Mouse (Mus musculus) C2C12 (cell line): Measurements from ENCODE around the gene Cga. TPM values are rescaled to one million over a fixed set of nuclear protein-coding genes. Genes with fewer than 3 reads are reported as not detected.
"Not testable (repeated sequence)": the region's sequence is repeated elsewhere in the genome, so short reads cannot be mapped to it uniquely, and the experiment has no call there.

Experiments
- H3K27me3 ChIP-seq: one replicate; pipeline ENCODE4 v1.6.1; 2011; ENCODE audit not compliant: control insufficient read depth, insufficient read depth, insufficient read length
- H3K36me3 ChIP-seq: one replicate; pipeline ENCODE4 v1.6.1; 2011; ENCODE audit not compliant: control insufficient read depth, insufficient read depth
- H3K4me3 ChIP-seq: one replicate; pipeline ENCODE4 v1.5.1; 2011; ENCODE audit warnings: mild to moderate bottlenecking, control low read depth; ENCODE audit not compliant: poor library complexity, insufficient read depth, severe bottlenecking
- H3K79me2 ChIP-seq: one replicate; pipeline ENCODE4 v1.6.1; 2011; ENCODE audit not compliant: control insufficient read depth, insufficient read depth
- H3K79me3 ChIP-seq: one replicate; pipeline ENCODE4 v1.6.1; 2011; ENCODE audit warnings: low read depth, control low read depth
- H3ac ChIP-seq: one replicate; pipeline ENCODE3; 2011; ENCODE audit warnings: low read depth; ENCODE audit not compliant: control insufficient read depth, insufficient read length
- CEBPB ChIP-seq: IDR thresholded peaks from one replicate; pipeline ENCODE4 v1.6.1; 2011; ENCODE audit warnings: low read depth, mild to moderate bottlenecking, control low read depth, moderate library complexity
- CTCF ChIP-seq: IDR thresholded peaks from one replicate; pipeline ENCODE4 v1.5.1; 2011; ENCODE audit not compliant: control insufficient read depth, insufficient read depth, insufficient read length
- FOSL1 ChIP-seq: IDR thresholded peaks from one replicate; pipeline ENCODE4 v1.8.0; 2011; ENCODE audit warnings: mild to moderate bottlenecking, low read length; ENCODE audit not compliant: poor library complexity, insufficient read depth, severe bottlenecking
- MAX ChIP-seq: IDR thresholded peaks from one replicate; pipeline ENCODE4 v1.6.1; 2011; ENCODE audit warnings: mild to moderate bottlenecking, control low read depth
- MYOD1 ChIP-seq: IDR thresholded peaks from one replicate; pipeline ENCODE4 v1.6.1; 2011; ENCODE audit warnings: low read depth; ENCODE audit not compliant: control insufficient read depth, insufficient read length
- MYOG ChIP-seq: IDR thresholded peaks from one replicate; pipeline ENCODE4 v1.6.1; 2011; ENCODE audit not compliant: control insufficient read depth, insufficient read length; ENCODE audit errors: extremely low read depth
- USF1 ChIP-seq: IDR thresholded peaks from one replicate; pipeline ENCODE4 v1.6.1; 2011; ENCODE audit warnings: low read depth, mild to moderate bottlenecking, control low read depth, moderate library complexity
- polyA plus RNA-seq: library from polyadenylated mRNA; unstranded; fragments of >200 nt; fragmentation: generic; extraction: Trizol; gene quantifications from one replicate; pipeline ENCODE4 v1.2.1, GENCODE M21; 2012; ENCODE audit warnings: missing spikeins

Gene Cga
- polyA plus RNA-seq, 1 experiment, result not detected

- Histone ChIP-seq H3K79me3 (no peaks in the 10 kb centered on the region), H3K79me2 (no peaks in the 10 kb centered on the region), H3K4me3 (no peak overlapping the region), H3K36me3 (no peaks in the 10 kb centered on the region), H3ac (no peak overlapping the region), H3K27me3 (no peaks in the 10 kb centered on the region)
- TF ChIP-seq CTCF, result no peak
- no peak for TF ChIP-seq MAX
- no peak for TF ChIP-seq FOSL1
- no peak for TF ChIP-seq MYOG
- no peak for TF ChIP-seq CEBPB
- TF ChIP-seq MYOD1, result no peak
- TF ChIP-seq USF1, result no peak
Measured at GRCm38 (mm10) chr4:34898497-34898896, 4.9 kb downstream of the Cga start.

GRCm38 (mm10) chr4:34899322-34899721 lies 5.7 kb downstream of the Cga start:
- Histone ChIP-seq H3K36me3 (no peaks in the 10 kb centered on the region), H3ac (no peak overlapping the region), H3K4me3 (no peak overlapping the region), H3K27me3 (no peaks in the 10 kb centered on the region), H3K79me3 (no peaks in the 10 kb centered on the region), H3K79me2 (no peaks in the 10 kb centered on the region)
- TF ChIP-seq CTCF (no peak), MYOG (no peak), CEBPB (no peak), FOSL1 (no peak), MAX (no peak), MYOD1 (no peak), USF1 (no peak)

GRCm38 (mm10) chr4:34900155-34900554 lies 6.6 kb downstream of the Cga start:
- Histone ChIP-seq H3K27me3 (no peaks in the 10 kb centered on the region), H3K79me2 (no peaks in the 10 kb centered on the region), H3ac (no peak overlapping the region), H3K79me3 (no peaks in the 10 kb centered on the region), H3K36me3 (no peaks in the 10 kb centered on the region), H3K4me3 (no peak overlapping the region)
- TF ChIP-seq CEBPB (no peak), CTCF (no peak), MAX (no peak), FOSL1 (no peak), MYOD1 (no peak), MYOG (no peak), USF1 (no peak)

GRCm38 (mm10) chr4:34901166-34901565 lies 7.6 kb downstream of the Cga start:
- no peaks in the 10 kb centered on the region for H3K79me3 ChIP-seq
- TF ChIP-seq MYOD1 (no peak), CEBPB (no peak), MYOG (no peak), MAX (no peak)
- no peaks in the 10 kb centered on the region for H3K36me3 ChIP-seq
- no peak overlapping the region for H3ac ChIP-seq
- H3K27me3 ChIP-seq, result no peaks in the 10 kb centered on the region
- H3K79me2 ChIP-seq, result no peaks in the 10 kb centered on the region
- no peak overlapping the region for H3K4me3 ChIP-seq

- not testable (repeated sequence) for H3ac ChIP-seq, H3K27me3 ChIP-seq, H3K79me2 ChIP-seq, H3K36me3 ChIP-seq, H3K79me3 ChIP-seq, H3K4me3 ChIP-seq
Measured at GRCm38 (mm10) chr4:34901582-34901981, 8.0 kb downstream of the Cga start.

GRCm38 (mm10) chr4:34905396-34905795 lies 11.8 kb downstream of the Cga start:
- H3ac ChIP-seq, result no peak overlapping the region
- TF ChIP-seq CEBPB (no peak), MYOD1 (no peak), MYOG (no peak), USF1 (no peak), CTCF (no peak), FOSL1 (no peak)
- no peaks in the 10 kb centered on the region for H3K79me2 ChIP-seq
- no peaks in the 10 kb centered on the region for H3K27me3 ChIP-seq
- H3K79me3 ChIP-seq, result no peaks in the 10 kb centered on the region
- no peak overlapping the region for H3K4me3 ChIP-seq
- no peaks in the 10 kb centered on the region for H3K36me3 ChIP-seq
